Mouse (Mus musculus): ENCODE measurements around the gene Csk. TPM values are rescaled to one million over a fixed set of nuclear protein-coding genes. Genes with fewer than 3 reads are reported as not detected.

Csk gene
- polyA plus RNA-seq, 1 experiment from 2014 or later: 29.9 TPM

DNA sequence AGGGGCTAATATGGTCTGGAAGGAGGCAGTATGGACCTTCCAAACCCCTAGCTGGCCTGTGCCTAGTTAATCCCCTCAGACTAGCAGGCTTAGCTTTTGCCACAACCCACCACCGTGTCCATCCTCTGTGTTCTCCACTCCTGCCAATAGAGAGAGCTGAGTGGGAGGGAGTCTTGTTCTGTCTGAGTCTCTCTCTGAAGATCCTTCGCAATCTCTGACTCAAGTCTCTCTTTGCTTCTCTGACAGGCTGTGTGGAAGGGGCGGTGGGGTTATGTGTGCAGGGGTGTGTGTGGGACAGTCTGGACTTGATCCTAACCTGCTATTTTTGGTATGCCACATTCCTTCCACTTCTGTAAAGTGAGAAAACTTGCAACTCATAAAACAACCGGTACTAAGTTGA lies 48.6 kb downstream of the Csk start:
- no peak for ATAC-seq (replicated peaks; ENCODE audit: extremely low read depth, insufficient read depth, low FRiP score)
- H3K4me2 ChIP-seq (ENCODE audit: low read depth, low read length): no peak overlapping the region
- no peak overlapping the region for H3K4me3 ChIP-seq (ENCODE audit: low read length)
- H3K4me1 ChIP-seq (ENCODE audit: control insufficient read depth, insufficient read depth, low read length): peaks cover 20% of the 10 kb centered on the region
- no peak overlapping the region for H3K27ac ChIP-seq (ENCODE audit: low read length)
- 70% methylated on average over 4 of the region's 4 CpGs for WGBS
- peaks cover 25% of the 10 kb centered on the region for H3K27me3 ChIP-seq (ENCODE audit: control insufficient read depth, insufficient read depth, low read length)
- H3K9ac ChIP-seq (ENCODE audit: low read length): no peak overlapping the region
- no peaks in the 10 kb centered on the region for H3K36me3 ChIP-seq (ENCODE audit: control insufficient read depth, insufficient read depth)
- H3K9me3 ChIP-seq (replicated peaks; ENCODE audit: control insufficient read depth, low read length): no peaks in the 10 kb centered on the region

DNA sequence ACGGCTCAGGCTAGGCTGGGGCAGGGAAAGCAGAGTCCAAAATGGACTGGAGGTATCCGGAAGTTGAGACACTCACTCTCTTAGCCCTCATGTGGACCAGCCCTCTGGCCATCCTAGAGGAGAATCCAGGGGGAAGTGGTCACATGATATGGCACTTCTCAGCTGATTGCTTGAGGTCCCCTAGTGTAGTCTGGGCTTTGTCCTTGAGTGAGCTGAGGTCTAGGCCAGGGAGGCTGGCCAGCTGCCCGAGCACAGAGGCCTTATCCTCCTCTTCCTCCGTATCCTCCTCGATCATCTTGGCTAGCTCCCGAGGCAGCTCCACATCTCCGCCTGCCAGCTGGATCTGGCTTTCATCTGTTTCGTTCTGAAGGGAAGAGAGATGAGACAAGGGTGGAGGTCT lies 51.3 kb downstream of the Csk start:
- peaks cover 20% of the 10 kb centered on the region for H3K4me1 ChIP-seq (ENCODE audit: control insufficient read depth, insufficient read depth, low read length)
- no peaks in the 10 kb centered on the region for H3K9me3 ChIP-seq (replicated peaks; ENCODE audit: control insufficient read depth, low read length)
- WGBS: 28% methylated on average over 8 of the region's 8 CpGs

GRCm38 (mm10) chr9:57601353-57601706 lies 52.1 kb downstream of the Csk start:
- Histone ChIP-seq H3K4me1 (ENCODE audit: control insufficient read depth, insufficient read depth, low read length) (peaks cover 20% of the 10 kb centered on the region), H3K27ac (ENCODE audit: low read length) (no peak overlapping the region), H3K4me3 (ENCODE audit: low read length) (no peak overlapping the region), H3K27me3 (ENCODE audit: control insufficient read depth, insufficient read depth, low read length) (peaks cover 15% of the 10 kb centered on the region), H3K9ac (ENCODE audit: low read length) (no peak overlapping the region), H3K9me3 (replicated peaks; ENCODE audit: control insufficient read depth, low read length) (no peaks in the 10 kb centered on the region), H3K36me3 (ENCODE audit: control insufficient read depth, insufficient read depth) (no peaks in the 10 kb centered on the region), H3K4me2 (ENCODE audit: low read depth, low read length) (no peak overlapping the region)
- 11% methylated on average over 2 of the region's 2 CpGs for WGBS
- no peak for ATAC-seq (replicated peaks; ENCODE audit: extremely low read depth, insufficient read depth, low FRiP score)

More for the DNA sequence above, 51.3 kb downstream of the Csk start:
- Histone ChIP-seq H3K4me3 (ENCODE audit: low read length) (no peak overlapping the region), H3K27me3 (ENCODE audit: control insufficient read depth, insufficient read depth, low read length) (peaks cover 23% of the 10 kb centered on the region), H3K27ac (ENCODE audit: low read length) (no peak overlapping the region), H3K9ac (ENCODE audit: low read length) (no peak overlapping the region), H3K36me3 (ENCODE audit: control insufficient read depth, insufficient read depth) (no peaks in the 10 kb centered on the region), H3K4me2 (ENCODE audit: low read depth, low read length) (no peak overlapping the region)
- no peak for ATAC-seq (replicated peaks; ENCODE audit: extremely low read depth, insufficient read depth, low FRiP score)

GRCm38 (mm10) chr9:57600620-57601352 lies 52.6 kb downstream of the Csk start:
- no peak overlapping the region for H3K27ac ChIP-seq (ENCODE audit: low read length)
- H3K9me3 ChIP-seq (replicated peaks; ENCODE audit: control insufficient read depth, low read length): no peaks in the 10 kb centered on the region
- H3K27me3 ChIP-seq (ENCODE audit: control insufficient read depth, insufficient read depth, low read length): peaks cover 11% of the 10 kb centered on the region
- no peaks in the 10 kb centered on the region for H3K36me3 ChIP-seq (ENCODE audit: control insufficient read depth, insufficient read depth)
- H3K4me2 ChIP-seq (ENCODE audit: low read depth, low read length): no peak overlapping the region
- ATAC-seq (replicated peaks; ENCODE audit: extremely low read depth, insufficient read depth, low FRiP score): peak; percentile 56
- peaks cover 20% of the 10 kb centered on the region for H3K4me1 ChIP-seq (ENCODE audit: control insufficient read depth, insufficient read depth, low read length)
- 7% methylated on average over 3 of the region's 3 CpGs for WGBS
- no peak overlapping the region for H3K4me3 ChIP-seq (ENCODE audit: low read length)
- H3K9ac ChIP-seq (ENCODE audit: low read length): no peak overlapping the region

GRCm38 (mm10) chr9:57598851-57599563 lies 54.4 kb downstream of the Csk start:
- Histone ChIP-seq H3K9ac (ENCODE audit: low read length) (no peak overlapping the region), H3K4me3 (ENCODE audit: low read length) (no peak overlapping the region), H3K4me2 (ENCODE audit: low read depth, low read length) (no peak overlapping the region), H3K4me1 (ENCODE audit: control insufficient read depth, insufficient read depth, low read length) (peaks cover 20% of the 10 kb centered on the region), H3K27ac (ENCODE audit: low read length) (no peak overlapping the region), H3K9me3 (replicated peaks; ENCODE audit: control insufficient read depth, low read length) (no peaks in the 10 kb centered on the region), H3K36me3 (ENCODE audit: control insufficient read depth, insufficient read depth) (peaks cover 8% of the 10 kb centered on the region; the same call in 1 of the 2 replicates), H3K27me3 (ENCODE audit: control insufficient read depth, insufficient read depth, low read length) (peaks cover 3% of the 10 kb centered on the region; the same call in 1 of the 2 replicates)
- no peak for ATAC-seq (replicated peaks; ENCODE audit: extremely low read depth, insufficient read depth, low FRiP score)
- WGBS: 68% methylated on average over 8 of the region's 8 CpGs

DNA sequence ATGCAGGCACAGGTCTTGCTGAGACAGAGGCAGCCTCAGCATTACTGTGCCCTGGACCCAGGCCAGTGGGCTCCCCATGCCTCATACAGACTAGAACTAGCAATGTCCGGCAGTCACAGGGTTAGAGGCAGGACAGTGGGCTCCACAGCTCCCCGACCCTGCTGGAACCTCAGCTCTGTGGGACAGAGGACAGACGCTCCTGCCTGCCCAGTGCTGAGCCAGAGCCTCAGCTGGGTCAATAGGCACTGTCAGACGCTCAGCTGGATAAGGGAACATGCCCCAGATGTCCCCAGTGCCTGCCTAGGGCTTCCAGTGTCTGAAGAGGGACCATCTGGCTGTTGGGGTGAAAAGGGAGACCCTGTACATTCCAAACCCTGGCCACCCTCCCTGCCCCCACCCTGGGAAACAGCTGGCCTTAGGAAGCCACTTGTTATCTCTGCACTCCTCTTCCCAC lies 55.5 kb downstream of the Csk start:
- Histone ChIP-seq H3K9ac (ENCODE audit: low read length) (no peak overlapping the region), H3K36me3 (ENCODE audit: control insufficient read depth, insufficient read depth) (peaks cover 8% of the 10 kb centered on the region; the same call in 1 of the 2 replicates), H3K27ac (ENCODE audit: low read length) (no peak overlapping the region), H3K27me3 (ENCODE audit: control insufficient read depth, insufficient read depth, low read length) (no peaks in the 10 kb centered on the region), H3K4me3 (ENCODE audit: low read length) (no peak overlapping the region), H3K4me1 (ENCODE audit: control insufficient read depth, insufficient read depth, low read length) (peaks cover 20% of the 10 kb centered on the region), H3K4me2 (ENCODE audit: low read depth, low read length) (no peak overlapping the region), H3K9me3 (replicated peaks; ENCODE audit: control insufficient read depth, low read length) (no peaks in the 10 kb centered on the region)
- ATAC-seq (replicated peaks; ENCODE audit: extremely low read depth, insufficient read depth, low FRiP score): no peak
- WGBS: 19% methylated on average over 4 of the region's 4 CpGs

DNA sequence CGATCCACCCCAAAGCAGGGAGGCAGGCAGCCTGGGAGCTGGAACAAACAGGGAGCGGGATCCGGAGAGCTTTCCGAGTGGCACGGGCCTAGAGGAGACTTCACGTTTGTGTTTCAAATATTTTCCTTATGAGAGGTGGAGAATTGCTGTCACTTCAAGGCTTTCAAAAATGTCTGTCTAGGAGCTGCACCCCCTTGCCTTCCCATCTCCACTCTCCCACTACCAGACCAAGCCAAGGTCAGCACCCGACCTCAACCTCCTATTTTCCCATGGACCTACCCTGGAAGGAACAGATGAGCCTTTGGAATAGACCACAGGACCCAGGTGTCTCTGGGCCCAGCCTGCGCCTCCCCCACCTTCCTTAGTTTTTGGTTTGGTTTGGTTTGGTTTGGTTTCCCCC lies 56.2 kb downstream of the Csk start:
- H3K9ac ChIP-seq (ENCODE audit: low read length): no peak overlapping the region
- H3K36me3 ChIP-seq (ENCODE audit: control insufficient read depth, insufficient read depth): peaks cover 12% of the 10 kb centered on the region
- no peaks in the 10 kb centered on the region for H3K27me3 ChIP-seq (ENCODE audit: control insufficient read depth, insufficient read depth, low read length)
- no peak for ATAC-seq (replicated peaks; ENCODE audit: extremely low read depth, insufficient read depth, low FRiP score)
- WGBS: 83% methylated on average over 8 of the region's 8 CpGs
- no peak overlapping the region for H3K4me3 ChIP-seq (ENCODE audit: low read length)
- no peaks in the 10 kb centered on the region for H3K9me3 ChIP-seq (replicated peaks; ENCODE audit: control insufficient read depth, low read length)
- no peak overlapping the region for H3K27ac ChIP-seq (ENCODE audit: low read length)
- H3K4me1 ChIP-seq (ENCODE audit: control insufficient read depth, insufficient read depth, low read length): peaks cover 20% of the 10 kb centered on the region
- H3K4me2 ChIP-seq (ENCODE audit: low read depth, low read length): no peak overlapping the region

GRCm38 (mm10) chr9:57594174-57594509 lies 59.3 kb downstream of the Csk start:
- peaks cover 13% of the 10 kb centered on the region for H3K36me3 ChIP-seq (ENCODE audit: control insufficient read depth, insufficient read depth)
- no peak overlapping the region for H3K9ac ChIP-seq (ENCODE audit: low read length)
- H3K4me2 ChIP-seq (ENCODE audit: low read depth, low read length): no peak overlapping the region
- peaks cover 4% of the 10 kb centered on the region; the same call in 1 of the 2 replicates for H3K4me1 ChIP-seq (ENCODE audit: control insufficient read depth, insufficient read depth, low read length)
- H3K4me3 ChIP-seq (ENCODE audit: low read length): no peak overlapping the region
- H3K9me3 ChIP-seq (replicated peaks; ENCODE audit: control insufficient read depth, low read length): no peaks in the 10 kb centered on the region
- H3K27me3 ChIP-seq (ENCODE audit: control insufficient read depth, insufficient read depth, low read length): no peaks in the 10 kb centered on the region
- ATAC-seq (replicated peaks; ENCODE audit: extremely low read depth, insufficient read depth, low FRiP score): no peak
- WGBS: 53% methylated on average over 9 of the region's 9 CpGs
- no peak overlapping the region for H3K27ac ChIP-seq (ENCODE audit: low read length)

DNA sequence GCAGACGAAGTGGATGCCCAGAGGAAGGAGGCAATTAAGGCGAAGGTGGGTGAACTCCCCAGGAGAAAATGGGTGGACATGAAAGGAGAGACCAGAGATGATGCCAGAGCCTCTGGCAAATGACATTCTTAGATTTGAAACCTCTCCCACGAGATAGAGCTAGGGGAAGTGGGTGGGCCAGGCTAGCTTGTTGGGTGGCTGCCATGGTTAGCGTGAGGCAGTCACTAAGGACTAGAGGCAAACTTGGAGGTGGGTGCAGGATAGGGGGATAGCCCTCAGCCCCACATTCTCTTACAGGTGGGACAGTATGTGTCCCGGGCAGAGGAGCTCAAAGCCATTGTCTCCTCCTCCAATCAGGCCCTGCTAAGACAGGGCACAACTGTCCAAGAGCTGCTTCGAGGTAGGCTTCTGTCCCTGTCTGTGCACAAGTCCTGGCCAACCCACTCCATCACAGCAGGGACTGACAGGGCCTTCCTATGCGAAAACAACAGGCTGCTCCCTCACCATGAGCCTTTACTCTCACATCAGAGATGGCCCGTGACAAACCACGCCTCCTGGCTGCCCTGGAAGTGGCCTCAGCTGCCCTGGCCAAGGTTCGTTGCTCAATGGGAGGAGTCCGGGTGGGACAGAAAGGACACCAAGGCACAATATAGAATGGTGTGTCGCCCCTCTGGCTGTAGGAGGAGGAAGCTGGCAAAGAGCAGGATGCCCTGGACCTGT lies 59.8 kb downstream of the Csk start:
- no peak overlapping the region for H3K27ac ChIP-seq (ENCODE audit: low read length)
- H3K36me3 ChIP-seq (ENCODE audit: control insufficient read depth, insufficient read depth): peaks cover 13% of the 10 kb centered on the region
- no peak for ATAC-seq (replicated peaks; ENCODE audit: extremely low read depth, insufficient read depth, low FRiP score)
- no peak overlapping the region for H3K9ac ChIP-seq (ENCODE audit: low read length)
- peaks cover 9% of the 10 kb centered on the region; the same call in 1 of the 2 replicates for H3K4me1 ChIP-seq (ENCODE audit: control insufficient read depth, insufficient read depth, low read length)
- no peaks in the 10 kb centered on the region for H3K9me3 ChIP-seq (replicated peaks; ENCODE audit: control insufficient read depth, low read length)
- no peak overlapping the region for H3K4me2 ChIP-seq (ENCODE audit: low read depth, low read length)
- H3K27me3 ChIP-seq (ENCODE audit: control insufficient read depth, insufficient read depth, low read length): no peaks in the 10 kb centered on the region
- H3K4me3 ChIP-seq (ENCODE audit: low read length): no peak overlapping the region
- 51% methylated on average over 12 of the region's 12 CpGs for WGBS
